Mouse (Mus musculus) liver, postnatal 0 days (tissue): ENCODE results near the gene Syce3. TPM values are rescaled to one million over a fixed set of nuclear protein-coding genes. Genes with fewer than 3 reads are reported as not detected.

Experiments used
- ATAC-seq: fragments of 200-750 bp; cut with Nextera tagmentation; 2 replicates; pipeline ENCODE4 v1.8.0; 2017; ENCODE audit warnings: mild to moderate bottlenecking, moderate library complexity
- DNase-seq: peaks from one replicate; pipeline ENCODE4 v3.0.0-alpha.2; 2016
- H3K27ac ChIP-seq: fragments of 300-500 bp; sonication (generic); 2 replicates; pipeline ENCODE4 v1.5.1; 2014; ENCODE audit warnings: antibody characterized with exemption, moderate library complexity, mild to moderate bottlenecking, low read depth
- H3K27me3 ChIP-seq: fragments of 300-500 bp; sonication (generic); 2 replicates; pipeline ENCODE4 v1.6.1; 2014; ENCODE audit warnings: low read length, control low read depth, mixed read lengths; ENCODE audit not compliant: insufficient read depth
- H3K36me3 ChIP-seq: fragments of 300-500 bp; sonication (generic); replicated peaks from 2 replicates; pipeline ENCODE4 v1.6.1; 2014; ENCODE audit warnings: mild to moderate bottlenecking, control low read depth, low read length, moderate library complexity, mixed read lengths; ENCODE audit not compliant: insufficient read depth
- H3K4me1 ChIP-seq: fragments of 300-500 bp; sonication (generic); 2 replicates; pipeline ENCODE4 v1.6.1; 2014; ENCODE audit warnings: antibody characterized with exemption, mild to moderate bottlenecking, control low read depth; ENCODE audit not compliant: insufficient read depth
- H3K4me2 ChIP-seq: fragments of 300-500 bp; sonication (generic); 2 replicates; pipeline ENCODE4 v1.6.1; 2014; ENCODE audit warnings: low read depth, mild to moderate bottlenecking, low read length, moderate library complexity, mixed read lengths
- H3K4me3 ChIP-seq: fragments of 300-500 bp; sonication (generic); 2 replicates; pipeline ENCODE4 v1.5.1; 2014; ENCODE audit warnings: low read depth, low read length
- H3K9ac ChIP-seq: fragments of 300-500 bp; sonication (generic); replicated peaks from 2 replicates; pipeline ENCODE4 v1.6.1; 2014; ENCODE audit warnings: mild to moderate bottlenecking, moderate library complexity
- H3K9me3 ChIP-seq: fragments of 300-500 bp; sonication (generic); 2 replicates; pipeline ENCODE4 v1.6.1; 2016; ENCODE audit warnings: mild to moderate bottlenecking, control low read depth, low read length, mixed read lengths
- CTCF ChIP-seq: sonication (generic); IDR thresholded peaks from 2 replicates; pipeline ENCODE4 v1.5.1; 2016; ENCODE audit warnings: antibody characterized with exemption, low read depth
- EP300 ChIP-seq: IDR thresholded peaks from 2 replicates; pipeline ENCODE4 v1.6.1; 2016; ENCODE audit warnings: antibody characterized with exemption, low read depth, mild to moderate bottlenecking
- whole genome bisulfite sequencing: fragments of 180-500 bp; shearing (Covaris S2); extraction: QIAGEN DNeasy Blood & Tissue Kit; methylation state at CpG from one replicate; pipeline ENCODE4 v1.1.7; 2014; ENCODE audit not compliant: insufficient replicate concordance; 5-methylcytosine and 5-hydroxymethylcytosine counted together
- polyA plus RNA-seq: library from polyadenylated mRNA; unstranded; fragments of >200 nt; fragmentation: Nextera tagmentation; extraction: Ambion mirVana; gene quantifications from 2 replicates; pipeline ENCODE4 v1.2.1, GENCODE M21; 2015

Syce3 gene
- polyA plus RNA-seq, 1 experiment from 2014 or later = not detected

DNA sequence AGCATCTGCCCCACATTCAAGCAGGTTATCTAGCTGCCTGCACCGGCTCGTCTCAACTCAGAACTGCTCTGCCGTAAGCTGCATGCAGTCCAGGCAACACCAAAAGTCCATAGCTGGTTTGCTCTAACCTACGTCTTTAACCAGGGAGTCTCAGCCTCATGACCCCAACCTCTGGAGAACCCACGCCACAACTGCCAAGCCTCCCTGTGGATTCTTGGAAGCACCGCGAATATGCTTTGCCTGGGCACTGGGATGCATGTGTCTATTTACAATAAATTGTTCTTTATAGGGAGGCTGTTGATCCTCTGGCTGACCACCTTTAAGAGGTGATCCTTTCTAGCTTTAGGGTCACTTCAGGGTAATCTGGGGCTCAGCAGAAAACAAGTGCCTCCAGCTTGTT, 37.8 kb downstream of the Syce3 start:
- TF ChIP-seq EP300 (no peak), CTCF (no peak)
- H3K9ac ChIP-seq = peak overlapping the region; percentile 76
- H3K27me3 ChIP-seq = peaks cover 9% of the 10 kb centered on the region
- H3K27ac ChIP-seq = peak overlapping the region; percentile 97
- H3K4me3 ChIP-seq = peak overlapping the region; percentile 84
- DNase-seq (no peak), ATAC-seq (no peak)
- peaks cover 48% of the 10 kb centered on the region for H3K36me3 ChIP-seq
- 83% methylated on average over 7 of the region's 7 CpGs for WGBS
- peak overlapping the region; percentile 94 for H3K4me2 ChIP-seq
- no peaks in the 10 kb centered on the region for H3K9me3 ChIP-seq
- peaks cover 16% of the 10 kb centered on the region for H3K4me1 ChIP-seq

DNA sequence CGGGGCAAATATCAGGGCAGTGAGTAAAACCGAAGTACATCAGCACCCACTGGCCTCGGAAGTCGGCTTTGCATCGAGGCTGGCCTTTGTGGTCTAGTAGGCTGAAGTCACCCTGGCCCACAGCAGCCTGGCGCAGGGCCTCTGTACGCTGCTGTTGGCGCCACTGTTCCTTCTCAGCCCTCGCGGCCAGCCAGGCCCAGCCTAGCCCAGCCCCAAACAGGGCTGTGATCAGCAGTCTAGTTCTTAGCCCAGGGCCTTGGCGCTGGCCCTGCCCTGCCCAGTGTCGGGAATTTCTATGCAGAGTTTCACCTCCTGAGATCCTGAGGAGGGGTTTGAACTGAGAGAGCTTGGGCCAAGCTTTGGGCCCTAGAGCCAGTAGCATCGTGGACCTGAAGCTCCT, 38.2 kb downstream of the Syce3 start:
- Histone ChIP-seq H3K36me3 (peaks cover 52% of the 10 kb centered on the region), H3K27ac (no peak overlapping the region), H3K9me3 (no peaks in the 10 kb centered on the region), H3K4me2 (no peak overlapping the region), H3K27me3 (0 out of 2 replicates have a peak, but pooled peaks cover 5% of the 10 kb centered on the region), H3K4me3 (no peak overlapping the region), H3K4me1 (peaks cover 13% of the 10 kb centered on the region), H3K9ac (no peak overlapping the region)
- DNase-seq (no peak), ATAC-seq (no peak)
- WGBS = 83% methylated on average over 13 of the region's 13 CpGs
- TF ChIP-seq EP300 (no peak), CTCF (no peak)

DNA sequence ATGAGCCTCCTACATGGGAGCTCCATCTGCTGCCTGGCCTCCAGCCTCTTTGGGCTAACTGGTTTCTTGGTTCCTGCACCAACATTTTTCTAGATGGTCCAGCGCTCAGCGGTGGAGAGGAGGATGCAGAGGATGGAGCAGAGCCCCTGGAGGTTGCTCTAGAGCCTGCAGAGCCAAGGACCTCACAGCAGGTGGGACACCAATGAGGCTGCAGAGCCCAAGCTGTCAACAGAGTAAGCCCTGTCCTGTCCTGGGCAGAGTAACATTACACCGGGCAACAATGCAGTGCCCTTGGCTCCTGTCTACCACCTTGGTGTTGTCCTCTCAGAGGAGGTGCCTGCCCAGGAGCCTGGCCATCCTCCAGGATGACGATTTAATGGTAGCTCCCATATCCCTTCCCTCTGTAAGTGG, 45.2 kb downstream of the Syce3 start:
- no peak overlapping the region for H3K9ac ChIP-seq
- TF ChIP-seq CTCF = no peak
- TF ChIP-seq EP300 = no peak
- no peak overlapping the region for H3K4me3 ChIP-seq
- ATAC-seq (no peak), DNase-seq (no peak)
- H3K4me2 ChIP-seq = no peak overlapping the region
- no peaks in the 10 kb centered on the region for H3K27me3 ChIP-seq
- no peaks in the 10 kb centered on the region for H3K4me1 ChIP-seq
- peaks cover 96% of the 10 kb centered on the region for H3K36me3 ChIP-seq
- H3K9me3 ChIP-seq = no peaks in the 10 kb centered on the region
- 96% methylated on average over 4 of the region's 4 CpGs for WGBS
- H3K27ac ChIP-seq = no peak overlapping the region

DNA sequence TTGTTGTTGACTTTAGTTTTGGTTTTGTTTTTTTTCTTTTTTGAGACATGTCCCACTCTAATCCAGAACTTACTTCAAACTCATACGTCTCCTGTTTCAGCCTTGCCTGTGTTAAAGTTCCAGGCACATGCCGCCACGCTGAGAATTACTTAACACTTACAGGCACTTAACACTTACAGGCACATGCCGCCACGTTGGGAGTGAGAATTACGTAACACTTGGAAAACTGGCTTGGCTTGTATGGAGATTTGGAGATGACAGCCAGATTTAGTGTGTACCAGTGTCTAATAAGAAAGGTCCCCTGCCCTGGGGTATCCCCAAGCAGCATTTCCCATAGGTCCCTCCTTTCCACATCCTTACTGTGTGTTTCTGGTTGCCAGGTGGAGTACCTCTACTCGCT, 47.3 kb downstream of the Syce3 start:
- H3K36me3 ChIP-seq = peaks cover 78% of the 10 kb centered on the region
- DNase-seq = peak; percentile 8
- no peak overlapping the region for H3K27ac ChIP-seq
- no peaks in the 10 kb centered on the region for H3K4me1 ChIP-seq
- H3K27me3 ChIP-seq = no peaks in the 10 kb centered on the region
- WGBS = 86% methylated on average over 7 of the region's 7 CpGs
- TF ChIP-seq EP300 = no peak
- TF ChIP-seq CTCF = no peak
- H3K9me3 ChIP-seq = no peaks in the 10 kb centered on the region
- no peak overlapping the region for H3K4me2 ChIP-seq
- no peak overlapping the region for H3K4me3 ChIP-seq
- no peak overlapping the region for H3K9ac ChIP-seq
- ATAC-seq = no peak

DNA sequence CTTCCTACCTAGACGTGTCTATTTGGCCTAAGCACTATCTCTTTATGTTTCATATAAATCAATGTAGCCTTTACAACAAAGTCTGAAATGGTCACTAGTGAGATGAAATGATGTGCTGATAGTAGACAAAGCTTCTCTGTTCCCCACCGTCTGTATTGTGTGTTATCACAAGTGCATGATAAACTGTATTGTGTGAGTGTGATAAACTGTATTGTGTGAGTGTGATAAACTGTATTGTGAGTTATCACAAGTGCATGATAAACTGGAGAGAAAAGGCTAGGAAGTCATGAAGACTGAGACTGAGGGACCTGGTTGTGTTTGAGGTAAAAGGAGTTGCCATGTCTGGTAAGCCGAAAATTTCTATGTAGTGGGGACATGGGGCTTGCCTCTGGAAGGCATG, 51.5 kb downstream of the Syce3 start:
- no peak overlapping the region for H3K4me3 ChIP-seq
- DNase-seq = no peak
- H3K9ac ChIP-seq = no peak overlapping the region
- H3K9me3 ChIP-seq = no peaks in the 10 kb centered on the region
- 67% methylated on average over 3 of the region's 3 CpGs for WGBS
- H3K36me3 ChIP-seq = peaks cover 42% of the 10 kb centered on the region
- peaks cover 21% of the 10 kb centered on the region for H3K4me1 ChIP-seq
- no peak for ATAC-seq
- no peak for TF ChIP-seq EP300
- TF ChIP-seq CTCF = no peak
- no peak overlapping the region; the same call in 1 of the 2 replicates for H3K4me2 ChIP-seq
- H3K27me3 ChIP-seq = no peaks in the 10 kb centered on the region
- no peak overlapping the region for H3K27ac ChIP-seq

DNA sequence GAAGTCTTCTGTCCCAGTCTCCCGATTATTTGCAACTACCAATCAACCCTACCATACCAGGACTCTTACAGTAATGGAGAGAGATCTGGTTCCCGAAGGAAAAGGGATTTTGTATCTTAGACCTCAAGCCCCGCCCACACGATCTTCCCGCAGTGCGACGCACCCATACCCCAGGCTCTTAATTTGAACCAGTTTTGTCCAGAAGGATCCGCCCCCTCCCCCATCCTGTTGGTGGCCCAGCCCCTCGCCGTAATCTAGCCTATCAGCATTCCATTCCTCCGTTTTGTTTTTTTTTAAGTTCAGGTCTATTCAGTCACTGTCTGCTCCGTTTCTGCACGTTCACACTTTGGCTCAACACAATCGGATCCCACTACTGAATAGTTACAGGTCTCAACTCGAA, 53.9 kb downstream of the Syce3 start:
- ATAC-seq = peak; percentile 57
- Histone ChIP-seq H3K27me3 (no peaks in the 10 kb centered on the region), H3K9me3 (no peaks in the 10 kb centered on the region), H3K36me3 (peaks cover 42% of the 10 kb centered on the region), H3K4me1 (peaks cover 21% of the 10 kb centered on the region), H3K27ac (peak overlapping the region; percentile 84), H3K4me3 (peak overlapping the region; percentile 91), H3K4me2 (peak overlapping the region; percentile 83), H3K9ac (peak overlapping the region; percentile 81)
- WGBS = under 1% methylated on average over 15 of the region's 15 CpGs
- peak; percentile 90 for DNase-seq
- no peak for TF ChIP-seq EP300
- TF ChIP-seq CTCF = no peak
